Mouse (Mus musculus) ES-E14 (cell line): ENCODE measurements around the gene C87436. TPM values are rescaled to one million over a fixed set of nuclear protein-coding genes. Genes with fewer than 3 reads are reported as not detected.

Experiments
- DNase-seq: peaks from one replicate; pipeline ENCODE4 v3.0.0-alpha.2; 2013; ENCODE audit warnings: low read depth, low spot score
- H3K27ac ChIP-seq: 2 replicates; pipeline ENCODE4 v1.5.1; 2012; ENCODE audit warnings: low read depth, mild to moderate bottlenecking, low read length, moderate library complexity, mixed read lengths; ENCODE audit not compliant: poor library complexity, insufficient read depth, severe bottlenecking
- H3K36me3 ChIP-seq: 2 replicates; pipeline ENCODE4 v1.6.1; 2012; ENCODE audit warnings: mild to moderate bottlenecking, low read length, moderate library complexity, mixed read lengths; ENCODE audit not compliant: control insufficient read depth, poor library complexity, insufficient read depth, severe bottlenecking
- H3K4me1 ChIP-seq, 2 experiments: fragments of 150-350 bp in 1 of 2; sonication (generic) in 1 of 2; 2 replicates each; pipeline ENCODE4 v1.6.1; 2012; ENCODE audit warnings: low read length in 2 of 2, mild to moderate bottlenecking in 1 of 2, mixed read lengths in 1 of 2; ENCODE audit not compliant: control insufficient read depth in 2 of 2, insufficient read depth in 2 of 2, poor library complexity in 1 of 2
- H3K4me3 ChIP-seq, 2 experiments: fragments of 150-350 bp in 1 of 2; sonication (generic) in 1 of 2; 2 replicates each; pipeline ENCODE4 v1.5.1; 2012; ENCODE audit warnings: low read length in 2 of 2, low read depth in 1 of 2, mild to moderate bottlenecking in 1 of 2, mixed read lengths in 1 of 2; ENCODE audit not compliant: insufficient read depth in 1 of 2, poor library complexity in 1 of 2, severe bottlenecking in 1 of 2
- H3K9ac ChIP-seq: 2 replicates; pipeline ENCODE4 v1.6.1; 2012; ENCODE audit warnings: low read depth, mild to moderate bottlenecking, low read length, mixed read lengths; ENCODE audit not compliant: poor library complexity, insufficient read depth, severe bottlenecking
- H3K9me3 ChIP-seq: fragments of 150-350 bp; sonication (generic); 2 replicates; pipeline ENCODE4 v1.6.1; 2012; ENCODE audit warnings: low read depth, mild to moderate bottlenecking, low read length; ENCODE audit not compliant: control insufficient read depth, insufficient read depth
- CHD2 ChIP-seq: IDR thresholded peaks from 2 replicates; pipeline ENCODE4 v1.6.1; 2014; ENCODE audit warnings: mild to moderate bottlenecking, low read depth, low read length, inconsistent platforms
- HCFC1 ChIP-seq: IDR thresholded peaks from 2 replicates; pipeline ENCODE4 v1.6.1; 2012; ENCODE audit warnings: low read length, inconsistent platforms, borderline replicate concordance; ENCODE audit not compliant: insufficient read depth
- MAFK ChIP-seq: IDR thresholded peaks from 2 replicates; pipeline ENCODE4 v1.6.1; 2014; ENCODE audit warnings: mild to moderate bottlenecking, low read depth, low read length, inconsistent platforms; ENCODE audit not compliant: insufficient read depth
- ZC3H11A ChIP-seq: IDR thresholded peaks from 2 replicates; pipeline ENCODE4 v1.6.1; 2012; ENCODE audit warnings: low read depth, mild to moderate bottlenecking, inconsistent platforms, low read length, borderline replicate concordance
- ZNF384 ChIP-seq: IDR thresholded peaks from 2 replicates; pipeline ENCODE4 v1.6.1; 2012; ENCODE audit warnings: low read depth, low read length, inconsistent platforms
- in situ Hi-C, 2 experiments: fragments of 600-800 bp; cut with MboI; formaldehyde crosslinking; loops; one replicate each; pipeline ENCODE4 v1.15.1; 2025; ENCODE audit warnings: low sequenced_read_pairs in 2 of 2, inconsistent platforms in 1 of 2; ENCODE audit not compliant: unreplicated experiment in 2 of 2
- total RNA-seq: library from RNA; depleted of rRNA; stranded (reverse); fragments of 300-350 nt; gene quantifications from 2 replicates; pipeline ENCODE4 v1.2.3, GENCODE M21; 2012

Gene C87436
- total RNA-seq, 1 experiment = 12.5 TPM

DNA sequence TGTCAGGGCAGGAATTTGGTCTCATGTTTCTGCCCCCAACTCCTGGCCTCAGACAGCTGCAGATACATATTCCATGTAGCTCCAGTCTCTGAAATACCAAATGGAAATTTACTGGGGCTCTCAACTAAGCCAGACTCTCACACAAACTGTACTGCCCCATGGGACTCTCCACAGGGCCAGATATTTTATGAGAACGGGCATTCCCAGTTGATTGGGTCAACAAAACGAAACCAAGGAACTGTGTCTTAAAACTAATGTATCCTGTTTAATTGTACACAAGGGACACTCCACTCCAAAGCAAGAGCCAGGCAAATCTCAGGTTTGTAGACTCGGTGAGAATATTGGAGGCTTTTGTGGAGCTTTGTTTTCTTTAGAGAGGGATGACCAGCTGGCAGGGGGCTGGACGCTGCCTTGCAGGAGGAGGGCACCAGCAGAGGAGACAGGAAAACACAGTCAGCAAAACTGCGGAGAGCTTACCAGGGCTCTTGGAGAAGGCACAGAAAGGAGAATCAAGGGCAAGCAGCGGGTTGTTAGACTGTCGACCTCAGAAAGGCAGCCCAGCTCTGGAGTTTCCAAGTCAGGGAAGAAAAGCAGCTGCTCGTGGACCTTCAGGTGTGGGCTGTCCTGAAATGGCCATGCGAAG is 42.1 kb downstream of the C87436 start:
- TF ChIP-seq ZNF384 = no peak
- TF ChIP-seq CHD2 = no peak
- TF ChIP-seq ZC3H11A = no peak
- TF ChIP-seq HCFC1 = no peak
- TF ChIP-seq MAFK = no peak
- DNase-seq = no peak
- no peaks in the 10 kb centered on the region for H3K36me3 ChIP-seq
- in situ Hi-C loops = no loop called here
- H3K9ac ChIP-seq = no peak overlapping the region
- no peak overlapping the region for H3K4me3 ChIP-seq
- H3K9me3 ChIP-seq = no peaks in the 10 kb centered on the region
- 0 out of 4 replicates have a peak, but pooled peaks cover 0 to 1% of the 10 kb centered on the region in 2 experiments for H3K4me1 ChIP-seq
- H3K27ac ChIP-seq = no peak overlapping the region

DNA sequence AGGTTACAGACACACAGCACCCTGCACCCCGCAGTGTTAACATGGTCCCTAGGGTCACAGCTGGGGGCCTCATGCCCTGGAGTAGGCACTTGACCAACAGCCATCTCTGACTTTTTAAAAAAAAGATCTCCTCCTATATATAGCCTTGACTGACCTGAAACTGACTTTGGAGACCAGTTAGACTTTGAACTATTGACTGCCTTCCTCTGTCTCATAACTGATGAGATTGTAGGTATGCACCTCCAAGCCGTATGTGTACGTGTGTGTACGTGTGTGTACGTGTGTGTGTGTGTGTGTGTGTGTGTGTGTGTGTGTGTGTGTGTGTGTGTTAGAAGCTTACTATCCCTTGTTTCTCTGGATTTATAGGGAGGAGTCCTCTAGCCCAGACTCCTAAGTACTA is 43.7 kb downstream of the C87436 start:
- no peak overlapping the region for H3K4me3 ChIP-seq
- H3K36me3 ChIP-seq = no peaks in the 10 kb centered on the region
- TF ChIP-seq HCFC1 (no peak), ZNF384 (no peak), MAFK (no peak), ZC3H11A (no peak), CHD2 (no peak)
- DNase-seq = no peak
- in situ Hi-C loops = no loop called here
- H3K9ac ChIP-seq = no peak overlapping the region
- H3K9me3 ChIP-seq = no peaks in the 10 kb centered on the region
- no peak overlapping the region for H3K27ac ChIP-seq
- H3K4me1 ChIP-seq = peaks cover 0 to 5% of the 10 kb centered on the region in 2 experiments; a peak in 1 of 4 replicates

DNA sequence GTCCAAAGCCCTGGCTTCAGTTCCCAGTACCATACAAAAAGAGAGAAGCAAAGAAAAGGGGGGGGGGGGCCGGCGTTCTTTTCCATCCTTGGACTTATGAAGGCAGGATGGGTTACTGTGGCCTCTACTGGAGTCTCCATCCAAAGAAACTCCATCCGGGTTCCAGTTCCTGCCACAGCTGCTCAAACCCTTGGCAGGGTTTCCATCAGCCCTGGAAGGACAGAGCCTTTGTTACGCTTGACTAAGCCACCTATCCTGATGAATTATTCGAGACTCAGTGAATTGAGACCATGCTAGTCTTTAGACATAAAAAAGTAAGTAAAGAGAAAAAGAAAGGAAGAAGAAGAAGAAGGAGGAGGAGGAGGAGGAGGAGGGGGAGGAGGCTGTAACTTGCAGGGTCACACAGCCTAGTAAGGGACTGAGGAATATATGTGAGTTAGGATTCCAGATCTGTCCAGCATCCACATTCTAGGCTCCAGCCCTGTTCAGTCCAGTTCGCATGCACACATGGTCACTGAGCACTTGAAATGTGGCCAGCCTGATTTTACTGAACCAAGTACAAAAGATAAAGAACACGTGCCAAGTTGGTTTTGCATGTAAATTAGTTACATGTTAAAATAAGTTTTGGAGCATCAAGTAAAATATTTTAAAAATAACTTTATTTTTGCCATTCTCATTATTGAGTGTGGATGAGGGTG is 47.9 kb downstream of the C87436 start:
- Histone ChIP-seq H3K27ac (no peak overlapping the region; the same call in 1 of the 2 replicates), H3K9ac (peak overlapping the region; percentile 42; the same call in 1 of the 2 replicates), H3K36me3 (no peaks in the 10 kb centered on the region), H3K9me3 (no peaks in the 10 kb centered on the region), H3K4me1 (peaks cover 0 to 8% of the 10 kb centered on the region in 2 experiments; a peak in 1 of 4 replicates), H3K4me3 (no peak overlapping the region)
- TF ChIP-seq ZNF384 = no peak
- TF ChIP-seq HCFC1 = no peak
- in situ Hi-C loops = no loop called here
- DNase-seq = no peak

DNA sequence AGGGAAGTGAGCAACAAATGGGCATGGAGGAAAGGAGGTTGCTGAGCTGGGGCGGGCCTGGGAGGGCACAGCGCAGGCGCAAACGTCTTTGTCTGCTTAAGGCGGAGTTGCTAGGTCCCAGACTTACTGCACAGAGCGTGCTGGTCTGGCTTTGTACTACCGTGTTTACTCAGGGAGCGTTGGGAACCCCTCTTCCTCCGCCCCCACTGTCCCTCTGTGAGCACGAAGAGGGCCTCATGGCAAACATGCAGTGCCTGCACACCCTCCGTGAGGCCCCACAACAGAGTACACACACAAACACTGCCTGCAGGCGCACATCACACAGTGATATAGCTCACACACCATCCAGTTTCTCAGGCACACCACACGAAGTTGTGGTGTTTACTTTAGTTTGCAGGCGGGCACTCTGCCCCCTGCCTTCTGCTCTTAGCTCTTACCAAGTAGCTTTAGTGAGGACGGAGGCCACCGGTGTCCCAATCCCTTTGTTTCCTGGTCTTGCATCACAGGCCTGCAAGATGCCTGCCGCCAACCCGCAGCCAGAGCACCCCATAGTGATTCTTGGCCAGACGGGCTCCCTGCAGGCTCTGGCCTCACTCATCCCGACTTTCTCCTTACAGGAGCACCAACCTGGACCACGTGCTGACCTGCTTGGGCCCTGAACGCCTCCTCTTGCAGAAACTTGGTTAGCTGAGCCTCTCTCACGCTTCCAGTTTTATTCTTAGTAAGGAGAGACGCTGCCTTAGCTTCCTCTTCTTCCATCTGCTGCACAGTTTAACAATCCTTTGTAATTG is 49.4 kb downstream of the C87436 start:
- DNase-seq = peak; percentile 74
- Histone ChIP-seq H3K9ac (peak overlapping the region; percentile 80), H3K4me1 (peaks cover 0 to 8% of the 10 kb centered on the region in 2 experiments; a peak in 1 of 4 replicates), H3K36me3 (no peaks in the 10 kb centered on the region), H3K27ac (peak overlapping the region; percentile 87), H3K4me3 (peak overlapping the region; percentile 48 to 55), H3K9me3 (no peaks in the 10 kb centered on the region)
- in situ Hi-C loops = no loop called here
- TF ChIP-seq ZNF384 (no peak), HCFC1 (no peak), CHD2 (no peak), ZC3H11A (no peak), MAFK (no peak)
